Mouse (Mus musculus) thymus, adult 2 months (tissue): ENCODE data around the gene Zfr2. TPM values are rescaled to one million over a fixed set of nuclear protein-coding genes. Genes with fewer than 3 reads are reported as not detected.

ENCODE experiments used
- DNase-seq: peaks from one replicate; pipeline ENCODE4 v3.0.0; 2021
- H3K27ac ChIP-seq: fragments of 200-500 bp; 2 replicates; pipeline ENCODE4 v1.5.1; 2012; ENCODE audit warnings: low read length, control low read depth; ENCODE audit not compliant: control insufficient read depth, insufficient read depth
- H3K27me3 ChIP-seq: fragments of 200-500 bp; 2 replicates; pipeline ENCODE4 v1.6.1; 2012; ENCODE audit warnings: mild to moderate bottlenecking, low read length, moderate library complexity, mixed read lengths; ENCODE audit not compliant: control insufficient read depth, insufficient read depth
- H3K36me3 ChIP-seq: fragments of 200-500 bp; 2 replicates; pipeline ENCODE4 v1.6.1; 2012; ENCODE audit warnings: mild to moderate bottlenecking, low read length, moderate library complexity; ENCODE audit not compliant: control insufficient read depth, insufficient read depth
- H3K4me1 ChIP-seq: fragments of 200-500 bp; replicated peaks from 2 replicates; pipeline ENCODE4 v1.6.1; 2012; ENCODE audit warnings: low read length; ENCODE audit not compliant: control insufficient read depth, insufficient read depth
- H3K4me3 ChIP-seq: fragments of 200-500 bp; 2 replicates; pipeline ENCODE4 v1.5.1; 2012; ENCODE audit warnings: mild to moderate bottlenecking, low read length, control low read depth, moderate library complexity; ENCODE audit not compliant: control insufficient read depth, insufficient read depth
- CTCF ChIP-seq: fragments of 200-500 bp; IDR thresholded peaks from 2 replicates; pipeline ENCODE4 v1.5.1; 2012; ENCODE audit warnings: mild to moderate bottlenecking, control low read depth, low read length, moderate library complexity, borderline replicate concordance; ENCODE audit not compliant: control insufficient read depth, poor library complexity, insufficient read depth; ENCODE audit errors: extremely low read depth
- POLR2A ChIP-seq: fragments of 200-500 bp; IDR thresholded peaks from 2 replicates; pipeline ENCODE4 v1.6.1; 2012; ENCODE audit warnings: mild to moderate bottlenecking, low read length, control low read depth, moderate library complexity; ENCODE audit not compliant: control insufficient read depth, poor library complexity, insufficient read depth; ENCODE audit errors: extremely low read depth
- WGBS: fragments of 180-500 bp; shearing (Covaris S2); methylation state at CpG from one replicate; pipeline ENCODE4 v1.1.7; 2018; 5-methylcytosine and 5-hydroxymethylcytosine counted together
- polyA plus RNA-seq: library from polyadenylated mRNA; depleted of rRNA; stranded (reverse); fragments of >200 nt; gene quantifications from 2 replicates; pipeline ENCODE4 v1.2.3, GENCODE M21; 2012

Gene Zfr2
- polyA plus RNA-seq, 1 experiment: 9.6 TPM

DNA sequence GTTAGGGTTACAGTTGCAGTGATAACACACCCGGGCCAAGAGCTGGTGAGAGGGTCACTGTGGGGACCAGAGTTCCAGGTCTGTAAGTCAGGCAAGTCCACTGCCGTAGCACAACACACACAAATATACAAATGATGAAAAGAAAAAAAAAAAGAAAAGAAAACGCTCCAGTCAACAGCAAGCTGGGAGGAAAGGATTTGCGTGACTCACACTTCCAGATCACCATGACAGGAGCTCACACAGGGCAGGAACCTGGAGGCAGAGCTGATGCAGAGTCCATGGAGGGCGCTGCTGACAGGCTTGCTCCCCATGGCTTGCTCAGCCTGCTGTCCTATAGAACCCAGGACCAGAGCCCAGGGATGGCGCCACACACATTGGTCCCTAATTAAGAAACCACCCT lies 1.3 kb downstream of the Zfr2 start:
- TF ChIP-seq POLR2A: no peak
- TF ChIP-seq CTCF: no peak
- Histone ChIP-seq H3K4me3 (no peak overlapping the region), H3K4me1 (peaks cover 39% of the 10 kb centered on the region), H3K27me3 (no peaks in the 10 kb centered on the region), H3K27ac (no peak overlapping the region), H3K36me3 (no peaks in the 10 kb centered on the region)
- 95% methylated on average over 6 of the region's 6 CpGs for WGBS
- no peak for DNase-seq

DNA sequence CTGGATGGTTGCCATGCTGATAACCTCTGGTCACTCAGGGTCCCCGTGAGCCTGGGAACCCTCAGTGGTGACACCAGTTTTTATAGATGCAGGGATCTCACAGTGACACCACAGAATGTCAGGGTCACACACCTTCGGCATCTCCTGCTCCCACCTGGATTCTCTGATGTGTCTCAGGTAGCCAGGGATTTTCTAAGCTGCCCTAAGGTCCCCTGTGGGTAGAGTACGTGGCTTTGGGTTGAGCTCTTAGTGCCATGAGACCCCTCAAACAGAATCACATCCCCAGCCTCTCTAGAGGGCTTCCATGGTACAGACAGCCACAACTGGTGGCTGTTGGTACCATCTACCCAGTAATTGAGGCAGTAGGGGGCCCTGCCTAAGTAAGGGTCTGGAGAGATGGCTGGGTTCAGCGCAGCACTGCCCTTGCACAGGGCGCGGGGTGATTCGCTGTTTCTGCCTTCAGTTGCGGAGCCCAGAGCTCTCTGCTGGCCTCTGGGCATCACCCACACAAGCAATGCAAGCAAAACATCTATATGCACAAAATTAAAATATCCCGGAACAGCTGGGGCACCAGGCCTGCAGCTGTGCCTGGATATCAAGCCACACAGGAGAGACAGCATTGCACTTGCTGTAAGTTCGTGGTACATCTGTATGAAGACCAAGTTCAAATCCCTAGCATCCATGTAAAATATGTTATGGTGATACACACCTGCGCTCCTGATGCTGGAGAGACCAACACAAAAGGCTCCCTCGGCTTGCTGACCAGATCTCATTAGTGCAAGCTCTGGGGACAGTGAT lies 3.7 kb downstream of the Zfr2 start:
- H3K36me3 ChIP-seq: no peaks in the 10 kb centered on the region
- 91% methylated on average over 12 of the region's 12 CpGs for WGBS
- no peak overlapping the region for H3K27ac ChIP-seq
- H3K4me1 ChIP-seq: peaks cover 22% of the 10 kb centered on the region
- no peaks in the 10 kb centered on the region; the same call in 1 of the 2 replicates for H3K27me3 ChIP-seq
- no peak for TF ChIP-seq CTCF
- no peak for TF ChIP-seq POLR2A
- H3K4me3 ChIP-seq: no peak overlapping the region
- no peak for DNase-seq

DNA sequence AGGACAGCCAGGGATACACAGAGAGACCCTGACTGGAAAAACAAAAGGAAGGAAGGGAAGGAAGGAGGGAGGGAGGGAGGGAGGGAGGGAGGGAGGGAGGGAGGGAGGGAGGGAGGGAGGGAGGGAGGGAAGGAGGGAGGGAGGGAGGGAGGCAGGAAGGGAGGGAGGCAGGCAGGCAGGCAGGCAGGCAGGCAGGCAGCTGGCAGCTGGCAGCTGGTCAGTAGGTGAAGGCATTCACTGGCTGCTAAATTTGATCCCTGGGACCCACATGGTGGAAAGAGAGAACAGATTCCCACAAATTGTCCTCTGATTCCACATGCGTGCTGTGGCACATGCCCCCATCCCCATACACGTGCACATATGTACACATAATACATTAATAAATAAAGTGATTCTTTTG lies 5.7 kb downstream of the Zfr2 start:
- Histone ChIP-seq H3K4me1 (peaks cover 30% of the 10 kb centered on the region), H3K27me3 (no peaks in the 10 kb centered on the region; the same call in 1 of the 2 replicates), H3K36me3 (no peaks in the 10 kb centered on the region), H3K27ac (no peak overlapping the region), H3K4me3 (no peak overlapping the region)
- 94% methylated on average over 2 of the region's 2 CpGs for WGBS
- no peak for TF ChIP-seq CTCF
- TF ChIP-seq POLR2A: no peak
- no peak for DNase-seq

DNA sequence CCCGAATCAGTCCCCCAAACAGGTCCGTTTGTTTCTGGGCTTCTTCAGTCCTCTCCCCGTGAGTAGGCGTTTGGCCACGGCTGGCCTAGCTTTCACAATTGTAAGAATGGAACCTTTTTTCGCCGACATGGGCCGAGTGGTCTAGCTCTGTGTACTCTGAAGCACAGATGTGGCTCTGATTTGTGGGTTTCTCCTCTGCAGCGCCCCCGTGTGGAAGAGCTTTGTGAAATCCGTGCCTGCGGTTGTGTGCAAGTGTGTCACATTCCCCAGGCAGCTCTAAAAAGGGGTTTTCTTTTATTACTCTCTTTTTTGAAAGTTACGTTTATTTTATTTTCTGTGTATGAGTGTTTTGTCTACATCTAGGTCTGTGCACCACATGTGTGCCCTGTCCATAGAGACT lies 7.9 kb downstream of the Zfr2 start:
- H3K27ac ChIP-seq: no peak overlapping the region
- WGBS: 25% methylated on average over 13 of the region's 13 CpGs

DNA sequence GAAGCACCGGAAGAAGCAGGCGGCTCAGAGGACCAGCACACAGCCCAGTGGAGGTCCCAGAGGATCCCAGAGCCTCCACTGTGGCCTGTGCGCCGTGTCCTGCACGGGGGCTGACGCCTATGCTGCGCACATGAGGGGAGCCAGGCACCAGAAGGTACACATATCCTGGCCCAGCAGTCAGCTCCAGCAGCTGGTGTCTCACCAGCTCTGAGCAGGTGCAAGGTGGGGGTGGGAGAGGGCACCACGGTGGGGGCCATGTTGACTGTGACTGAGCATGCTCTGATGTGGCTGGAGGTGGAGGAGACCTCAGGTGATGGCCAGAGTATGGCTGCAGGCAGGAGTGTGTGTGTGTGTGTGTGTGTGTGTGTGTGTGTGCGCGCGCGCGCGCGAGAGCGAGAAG lies 9.1 kb downstream of the Zfr2 start:
- WGBS: 84% methylated on average over 16 of the region's 16 CpGs
- H3K36me3 ChIP-seq: no peaks in the 10 kb centered on the region
- no peak for DNase-seq
- H3K4me3 ChIP-seq: no peak overlapping the region
- H3K27me3 ChIP-seq: no peaks in the 10 kb centered on the region; the same call in 1 of the 2 replicates
- peaks cover 43% of the 10 kb centered on the region for H3K4me1 ChIP-seq
- TF ChIP-seq POLR2A (no peak), CTCF (peak; percentile 27; the same call in 1 of the 2 replicates)
- H3K27ac ChIP-seq: 0 out of 2 replicates have a peak overlapping the region, but pooled peaks have one; percentile 15

More for the DNA sequence above, 7.9 kb downstream of the Zfr2 start:
- no peaks in the 10 kb centered on the region for H3K36me3 ChIP-seq
- H3K27me3 ChIP-seq: no peaks in the 10 kb centered on the region; the same call in 1 of the 2 replicates
- H3K4me3 ChIP-seq: no peak overlapping the region
- peaks cover 37% of the 10 kb centered on the region for H3K4me1 ChIP-seq
- TF ChIP-seq CTCF (peak; percentile 85), POLR2A (no peak)
- DNase-seq: peak; percentile 74

DNA sequence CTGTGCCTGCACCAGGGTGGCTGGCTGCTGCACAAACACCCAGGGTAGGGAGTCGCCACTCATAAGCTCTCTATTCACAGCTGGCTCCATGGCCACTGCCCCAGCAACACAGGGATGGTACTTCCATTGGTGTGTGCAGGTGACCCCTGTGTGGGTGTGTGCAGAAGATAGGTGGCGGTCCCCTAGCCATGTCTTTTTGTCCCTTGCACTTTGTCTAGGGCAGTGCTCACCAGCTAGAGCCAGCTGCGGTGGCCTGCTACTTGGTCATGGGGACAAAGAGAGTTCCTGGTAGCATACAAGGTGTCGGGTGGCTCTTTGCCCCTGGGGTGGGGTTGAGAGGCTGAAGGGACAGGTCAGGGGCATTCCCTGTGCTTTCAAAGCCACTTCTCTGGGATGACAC lies 11.2 kb downstream of the Zfr2 start:
- TF ChIP-seq CTCF: no peak
- TF ChIP-seq POLR2A: no peak
- no peaks in the 10 kb centered on the region for H3K36me3 ChIP-seq
- H3K4me1 ChIP-seq: peaks cover 54% of the 10 kb centered on the region
- H3K27me3 ChIP-seq: no peaks in the 10 kb centered on the region; the same call in 1 of the 2 replicates
- H3K4me3 ChIP-seq: no peak overlapping the region
- no peak for DNase-seq
- H3K27ac ChIP-seq: no peak overlapping the region
- 97% methylated on average over 4 of the region's 4 CpGs for WGBS
